Mouse (Mus musculus) heart, adult 2 months (tissue): ENCODE results near the gene Polr1e.

Experiments used
- CTCF ChIP-seq: fragments of 200-600 bp; IDR thresholded peaks from 2 replicates; pipeline ENCODE4 v1.8.1; 2022; ENCODE audit warnings: antibody characterized with exemption, mild to moderate bottlenecking, moderate library complexity
- POLR2A ChIP-seq: fragments of 200-500 bp; IDR thresholded peaks from 2 replicates; pipeline ENCODE4 v1.6.1; 2011; ENCODE audit warnings: mild to moderate bottlenecking, low read depth, low read length, control low read depth; ENCODE audit not compliant: insufficient read depth

DNA sequence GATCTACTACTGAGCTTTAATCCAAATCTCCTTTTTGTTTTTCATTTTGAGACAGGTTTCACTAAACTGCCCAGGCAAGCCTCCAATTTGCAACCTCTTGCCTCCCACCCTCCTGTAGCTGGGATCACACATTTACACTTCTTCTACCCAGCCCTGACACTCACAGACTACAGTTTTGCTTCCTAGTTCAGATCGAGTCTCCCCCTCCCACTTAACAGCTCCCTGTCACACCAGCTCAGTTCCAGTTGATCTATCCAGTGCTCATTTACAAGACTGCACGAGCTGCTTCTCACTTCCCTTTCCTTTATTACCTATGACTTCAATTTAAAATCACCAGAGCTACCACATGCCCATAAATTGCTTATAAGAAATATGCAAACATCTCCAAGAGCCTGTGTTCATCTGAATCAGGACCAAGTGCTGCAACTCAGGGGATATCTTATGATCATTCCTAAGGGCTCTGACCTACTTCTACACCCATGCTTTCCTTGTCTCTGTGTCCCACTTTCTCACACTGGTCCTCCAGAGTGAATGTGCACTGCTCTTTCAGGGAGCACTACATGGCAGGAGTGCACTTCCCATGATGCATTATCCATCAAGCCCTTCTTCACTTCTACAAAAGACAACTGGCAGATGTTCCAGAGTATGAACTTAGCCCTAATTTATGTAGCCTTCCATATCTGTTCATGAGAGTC is 47.8 kb downstream of the Polr1e start:
- no peak for TF ChIP-seq POLR2A
- no peak for TF ChIP-seq CTCF
